Mouse (Mus musculus): ENCODE data around the gene Nfix. TPM values are rescaled to one million over a fixed set of nuclear protein-coding genes. Genes with fewer than 3 reads are reported as not detected.
A peak's percentile ranks its signal among the peaks of the same experiment; 100 is the strongest.

The Nfix gene
- polyA plus RNA-seq, 1 experiment = 18.2 TPM

GRCm38 (mm10) chr8:84752734-84753582 lies 47.2 kb downstream of the Nfix start:
- no peak for TF ChIP-seq CTCF (IDR thresholded peaks at IDR 0.05; ENCODE audit: borderline replicate concordance, control insufficient read depth, extremely low read depth, insufficient read depth, low read length, poor library complexity)
- TF ChIP-seq POLR2A (IDR thresholded peaks at IDR 0.05; ENCODE audit: control insufficient read depth, extremely low read depth, insufficient read depth, low read length, poor library complexity) = no peak
- no peak for DNase-seq

GRCm38 (mm10) chr8:84749519-84749918 lies 50.6 kb downstream of the Nfix start:
- Histone ChIP-seq H3K27me3 (ENCODE audit: control insufficient read depth, insufficient read depth, low read length) (no peaks in the 10 kb centered on the region), H3K4me1 (replicated peaks; ENCODE audit: control insufficient read depth, insufficient read depth, low read length) (peaks cover 11% of the 10 kb centered on the region), H3K27ac (ENCODE audit: control insufficient read depth, insufficient read depth, low read length) (no peak overlapping the region), H3K36me3 (ENCODE audit: control insufficient read depth, insufficient read depth, low read length) (no peaks in the 10 kb centered on the region), H3K4me3 (ENCODE audit: control insufficient read depth, insufficient read depth, low read length) (no peak overlapping the region)
- DNase-seq = no peak
- no peak for TF ChIP-seq POLR2A (IDR thresholded peaks at IDR 0.05; ENCODE audit: control insufficient read depth, extremely low read depth, insufficient read depth, low read length, poor library complexity)
- TF ChIP-seq CTCF (IDR thresholded peaks at IDR 0.05; ENCODE audit: borderline replicate concordance, control insufficient read depth, extremely low read depth, insufficient read depth, low read length, poor library complexity) = no peak
- WGBS = 93% methylated on average over 16 of the region's 16 CpGs

More at GRCm38 (mm10) chr8:84752734-84753582, 47.2 kb downstream of the Nfix start:
- Histone ChIP-seq H3K4me3 (ENCODE audit: control insufficient read depth, insufficient read depth, low read length) (no peak overlapping the region), H3K27me3 (ENCODE audit: control insufficient read depth, insufficient read depth, low read length) (no peaks in the 10 kb centered on the region), H3K4me1 (replicated peaks; ENCODE audit: control insufficient read depth, insufficient read depth, low read length) (no peaks in the 10 kb centered on the region; the same call in 1 of the 2 replicates), H3K36me3 (ENCODE audit: control insufficient read depth, insufficient read depth, low read length) (no peaks in the 10 kb centered on the region), H3K27ac (ENCODE audit: control insufficient read depth, insufficient read depth, low read length) (no peak overlapping the region)
- 93% methylated on average over 6 of the region's 6 CpGs for WGBS

GRCm38 (mm10) chr8:84745032-84745925 lies 54.9 kb downstream of the Nfix start:
- 26% methylated on average over 17 of the region's 17 CpGs for WGBS
- TF ChIP-seq CTCF (IDR thresholded peaks at IDR 0.05; ENCODE audit: borderline replicate concordance, control insufficient read depth, extremely low read depth, insufficient read depth, low read length, poor library complexity) (no peak), POLR2A (IDR thresholded peaks at IDR 0.05; ENCODE audit: control insufficient read depth, extremely low read depth, insufficient read depth, low read length, poor library complexity) (no peak)
- DNase-seq = peak; percentile 32
- Histone ChIP-seq H3K36me3 (ENCODE audit: control insufficient read depth, insufficient read depth, low read length) (no peaks in the 10 kb centered on the region), H3K27ac (ENCODE audit: control insufficient read depth, insufficient read depth, low read length) (no peak overlapping the region), H3K27me3 (ENCODE audit: control insufficient read depth, insufficient read depth, low read length) (no peaks in the 10 kb centered on the region), H3K4me1 (replicated peaks; ENCODE audit: control insufficient read depth, insufficient read depth, low read length) (peaks cover 15% of the 10 kb centered on the region), H3K4me3 (ENCODE audit: control insufficient read depth, insufficient read depth, low read length) (peak overlapping the region; percentile 50)

- peaks cover 15% of the 10 kb centered on the region for H3K4me1 ChIP-seq (replicated peaks; ENCODE audit: control insufficient read depth, insufficient read depth, low read length)
- H3K36me3 ChIP-seq (ENCODE audit: control insufficient read depth, insufficient read depth, low read length) = no peaks in the 10 kb centered on the region
- 54% methylated on average over 17 of the region's 17 CpGs for WGBS
- TF ChIP-seq POLR2A (IDR thresholded peaks at IDR 0.05; ENCODE audit: control insufficient read depth, extremely low read depth, insufficient read depth, low read length, poor library complexity) (no peak), CTCF (IDR thresholded peaks at IDR 0.05; ENCODE audit: borderline replicate concordance, control insufficient read depth, extremely low read depth, insufficient read depth, low read length, poor library complexity) (no peak)
- H3K27me3 ChIP-seq (ENCODE audit: control insufficient read depth, insufficient read depth, low read length) = no peaks in the 10 kb centered on the region
- DNase-seq = no peak
- H3K4me3 ChIP-seq (ENCODE audit: control insufficient read depth, insufficient read depth, low read length) = no peak overlapping the region
- H3K27ac ChIP-seq (ENCODE audit: control insufficient read depth, insufficient read depth, low read length) = no peak overlapping the region
These were observed 56.4 kb downstream of the Nfix start for GRCm38 (mm10) chr8:84743517-84744420.

GRCm38 (mm10) chr8:84743054-84743415 lies 57.1 kb downstream of the Nfix start:
- 89% methylated on average over 10 of the region's 10 CpGs for WGBS
- Histone ChIP-seq H3K27ac (ENCODE audit: control insufficient read depth, insufficient read depth, low read length) (no peak overlapping the region), H3K36me3 (ENCODE audit: control insufficient read depth, insufficient read depth, low read length) (no peaks in the 10 kb centered on the region), H3K4me1 (replicated peaks; ENCODE audit: control insufficient read depth, insufficient read depth, low read length) (peaks cover 15% of the 10 kb centered on the region), H3K4me3 (ENCODE audit: control insufficient read depth, insufficient read depth, low read length) (no peak overlapping the region), H3K27me3 (ENCODE audit: control insufficient read depth, insufficient read depth, low read length) (no peaks in the 10 kb centered on the region)
- DNase-seq = no peak
- TF ChIP-seq POLR2A (IDR thresholded peaks at IDR 0.05; ENCODE audit: control insufficient read depth, extremely low read depth, insufficient read depth, low read length, poor library complexity) = no peak
- TF ChIP-seq CTCF (IDR thresholded peaks at IDR 0.05; ENCODE audit: borderline replicate concordance, control insufficient read depth, extremely low read depth, insufficient read depth, low read length, poor library complexity) = no peak

All from thymus, adult 2 months (tissue).